Mouse (Mus musculus) megakaryocyte, adult 5-6 weeks (primary cell): ENCODE measurements around the gene Acap1. TPM values are rescaled to one million over a fixed set of nuclear protein-coding genes. Genes with fewer than 3 reads are reported as not detected.
"Not testable (repeated sequence)": the region's sequence is repeated elsewhere in the genome, so short reads cannot be mapped to it uniquely, and the experiment has no call there.

Experiments used
- ATAC-seq: 2 replicates; pipeline ENCODE4 v1.8.0; 2016; ENCODE audit warnings: mild to moderate bottlenecking, inconsistent platforms; ENCODE audit not compliant: poor library complexity, severe bottlenecking
- total RNA-seq, 2 experiments: library from RNA; stranded (forward) in 1 of 2; stranded (reverse) in 1 of 2; fragments of 153-499, 151-499 nt in 1 of 2; fragments of 221-1000, 200-1000 nt in 1 of 2; gene quantifications; 2 replicates each; pipeline versions ENCODE4 v1.2.3 to v1.2.4; 2015 to 2017

Acap1 gene
- total RNA-seq (2015) (19.3 and 19.7 TPM in 2 replicates), total RNA-seq (2017) (44.4 and 53.5 TPM in 2 replicates)

- peak; percentile 86 for ATAC-seq
Observed at GRCm38 (mm10) chr11:69895291-69895690, at the start of gene Acap1. TSS of gene Acap1 (minus strand) at chr11:69895539.

DNA sequence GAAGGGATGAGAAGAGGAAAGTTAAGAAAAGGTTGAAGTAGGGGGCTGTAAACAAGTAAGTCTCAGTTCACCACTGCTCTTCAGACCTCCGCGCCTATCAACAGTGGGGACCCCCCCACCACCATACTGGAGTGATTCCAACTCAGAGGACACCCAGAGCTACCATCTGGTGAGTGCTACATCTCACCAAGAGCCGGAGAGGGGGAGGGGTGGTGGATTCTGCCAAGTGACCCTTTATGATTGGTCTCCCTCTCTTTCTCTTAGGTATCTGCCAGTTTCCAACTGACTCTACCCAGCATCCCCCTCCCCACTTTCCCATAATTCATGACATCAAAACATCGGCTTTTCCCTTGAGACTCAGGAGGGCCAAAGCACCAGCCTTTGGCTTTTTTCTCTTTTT is 45.6 kb upstream of the Acap1 start:
- ATAC-seq, result no peak

- ATAC-seq, result no peak
Observed at GRCm38 (mm10) chr11:69939731-69940130, 44.4 kb upstream of the Acap1 start.

DNA sequence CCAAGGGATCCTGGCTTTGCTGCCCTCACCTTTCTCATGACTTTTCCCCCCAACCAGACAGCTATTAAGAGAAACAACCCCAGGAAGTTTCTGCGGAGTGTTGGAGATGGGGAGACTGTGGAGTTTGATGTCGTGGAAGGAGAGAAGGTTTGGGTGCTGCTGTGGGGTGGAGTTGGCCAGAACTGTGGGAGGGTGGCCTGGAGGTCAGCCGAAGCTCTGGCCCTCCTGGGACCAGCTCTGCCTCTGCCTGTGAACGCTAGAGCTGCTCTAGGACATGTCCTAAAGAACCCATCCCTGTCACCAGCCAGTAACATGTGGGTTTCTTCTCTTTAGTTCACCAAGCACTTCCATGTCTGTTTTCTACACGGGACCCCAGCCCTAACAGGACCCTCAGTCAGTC is 43.8 kb upstream of the Acap1 start:
- ATAC-seq, result no peak

DNA sequence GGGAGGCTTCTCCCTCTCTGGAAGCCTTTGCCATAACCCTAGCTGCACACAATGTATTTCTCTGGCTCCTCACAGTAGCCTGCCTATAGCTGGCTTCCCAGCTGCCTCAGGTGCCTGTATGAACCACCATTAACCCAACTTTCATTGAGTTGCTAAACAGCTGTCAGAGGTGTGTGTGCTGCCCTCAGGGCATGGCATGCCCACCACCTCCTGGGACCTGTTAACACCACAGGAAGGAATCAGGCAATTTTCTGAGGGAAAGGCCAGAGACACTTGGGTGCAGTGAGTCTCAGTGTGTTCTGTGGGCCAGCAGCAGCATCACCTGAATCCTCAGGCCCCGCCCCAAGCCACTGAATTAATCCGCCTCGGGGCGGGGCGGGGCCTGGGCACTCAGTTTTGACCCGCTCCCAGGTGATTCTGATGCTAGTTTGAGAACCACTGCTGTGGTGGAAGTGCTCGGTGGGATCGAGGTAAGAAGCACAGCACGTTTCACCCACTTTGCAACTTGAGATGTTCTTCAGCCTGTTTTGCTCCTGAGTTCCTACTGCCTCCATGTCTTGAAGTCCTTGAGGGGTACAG is 43.2 kb upstream of the Acap1 start:
- ATAC-seq, result no peak

DNA sequence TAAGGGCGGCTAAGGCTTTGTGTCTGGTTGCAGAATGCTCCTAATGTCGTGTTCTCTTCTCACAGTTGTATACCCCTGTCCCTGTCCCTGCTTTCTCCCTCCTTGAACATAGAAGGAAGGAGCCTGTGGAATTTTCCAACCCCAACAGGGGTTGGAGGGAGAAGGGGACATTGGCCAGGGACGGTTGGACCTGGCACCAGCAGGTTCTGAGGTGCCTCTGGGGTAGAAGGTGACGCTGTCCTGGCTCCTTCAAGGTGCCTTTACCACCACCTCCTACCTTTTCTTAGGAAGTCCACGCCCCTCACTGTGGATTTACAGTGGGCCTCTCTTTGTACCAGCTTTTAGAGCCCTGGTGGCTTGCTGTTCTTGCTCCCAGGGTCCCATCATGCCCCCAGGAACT is 42.5 kb upstream of the Acap1 start:
- no peak for ATAC-seq

DNA sequence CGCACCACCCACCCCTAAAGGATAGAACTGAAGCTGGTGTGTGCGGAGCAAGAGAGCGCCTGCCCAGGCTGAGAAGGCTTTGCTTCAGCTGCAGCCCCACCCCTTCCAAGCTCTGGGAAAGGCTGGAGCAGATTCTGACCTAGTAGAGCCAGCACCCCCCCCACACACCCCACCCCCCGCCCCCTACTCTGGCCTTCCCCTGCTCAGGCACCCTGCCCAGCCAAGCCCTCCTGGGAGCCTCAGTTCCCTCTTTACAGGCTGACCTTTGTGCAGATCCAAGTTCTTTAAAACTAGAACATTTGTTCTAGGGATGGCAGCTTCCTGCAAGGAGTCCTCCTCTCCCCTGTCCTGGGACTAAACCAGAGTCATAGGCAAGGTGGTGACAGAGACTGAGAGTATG is 42.0 kb upstream of the Acap1 start:
- no peak for ATAC-seq

DNA sequence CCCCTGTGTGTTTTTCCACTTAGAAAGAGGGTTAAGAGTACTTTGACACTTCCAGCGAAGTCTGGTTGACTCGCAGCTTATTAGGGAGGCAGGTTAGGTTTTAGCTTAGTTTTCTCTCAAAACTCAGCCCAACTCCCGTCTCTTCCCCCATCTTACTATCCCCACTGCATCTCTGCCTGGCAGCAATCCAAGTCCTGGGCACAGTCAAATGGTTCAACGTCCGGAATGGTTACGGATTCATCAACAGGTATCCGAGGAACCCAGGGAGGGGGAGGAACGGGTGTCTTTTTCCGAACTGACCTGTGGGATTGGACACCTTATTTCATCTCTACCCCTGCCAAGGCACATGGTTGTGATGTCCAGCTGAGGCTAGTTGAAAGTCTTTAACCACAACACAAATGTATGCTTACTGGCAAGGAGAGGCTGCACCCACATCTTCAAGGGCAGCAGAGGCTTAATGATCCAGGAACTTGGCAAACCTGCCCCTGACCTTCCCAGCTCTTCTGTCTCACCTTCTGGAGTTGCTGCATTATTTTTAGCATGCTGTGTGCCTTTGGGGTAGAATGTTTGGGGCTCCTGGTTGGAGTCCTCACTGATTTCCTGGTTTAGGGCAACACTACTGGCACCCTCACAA is 41.5 kb upstream of the Acap1 start:
- no peak for ATAC-seq

DNA sequence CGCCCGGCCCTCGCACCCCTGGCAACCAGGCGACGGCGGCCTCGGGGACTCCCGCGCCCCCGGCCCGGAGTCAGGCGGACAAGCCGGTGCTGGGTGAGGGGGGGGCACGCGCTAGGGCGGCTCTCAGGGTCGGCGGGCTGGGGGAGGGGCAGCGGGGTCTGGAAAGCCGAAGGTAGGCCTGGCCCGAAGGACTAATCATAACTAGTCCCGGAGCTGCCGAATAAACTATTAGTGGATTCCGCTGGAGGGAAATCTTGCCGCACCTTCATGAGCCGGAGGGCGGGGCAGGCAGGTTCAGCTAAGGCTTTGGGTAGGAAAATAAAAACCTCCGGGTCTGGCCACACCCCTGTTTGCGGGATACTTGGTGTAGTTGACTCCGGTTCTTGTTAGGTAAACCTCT is 40.8 kb upstream of the Acap1 start:
- no peak for ATAC-seq

- ATAC-seq, result peak; percentile 55
Observed at GRCm38 (mm10) chr11:69935137-69935879, 40.0 kb upstream of the Acap1 start, which contains the start of gene Ybx2. TSS of gene Ybx2 (plus strand) at chr11:69935796.

DNA sequence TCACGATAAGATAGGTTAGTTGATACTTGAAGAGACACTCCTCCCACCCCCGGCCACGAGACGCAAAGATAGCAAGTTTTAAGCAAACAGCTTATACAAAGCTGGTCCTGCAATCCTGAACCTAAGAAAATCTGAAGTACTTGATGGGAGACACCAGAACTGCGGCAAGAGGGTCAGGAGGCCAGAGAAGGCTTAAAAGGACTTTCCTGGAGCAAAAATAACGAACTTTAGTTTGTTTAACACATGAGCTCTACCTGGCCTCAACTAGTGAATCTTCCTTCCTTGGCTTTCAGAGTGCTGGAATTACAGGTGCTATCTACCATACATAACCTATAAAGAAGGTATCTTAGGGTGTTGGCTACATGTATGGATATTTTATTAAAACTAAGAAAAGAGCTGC is 39.3 kb upstream of the Acap1 start:
- ATAC-seq, result no peak

GRCm38 (mm10) chr11:69934169-69934568 is 38.8 kb upstream of the Acap1 start:
- peak; percentile 66 for ATAC-seq

DNA sequence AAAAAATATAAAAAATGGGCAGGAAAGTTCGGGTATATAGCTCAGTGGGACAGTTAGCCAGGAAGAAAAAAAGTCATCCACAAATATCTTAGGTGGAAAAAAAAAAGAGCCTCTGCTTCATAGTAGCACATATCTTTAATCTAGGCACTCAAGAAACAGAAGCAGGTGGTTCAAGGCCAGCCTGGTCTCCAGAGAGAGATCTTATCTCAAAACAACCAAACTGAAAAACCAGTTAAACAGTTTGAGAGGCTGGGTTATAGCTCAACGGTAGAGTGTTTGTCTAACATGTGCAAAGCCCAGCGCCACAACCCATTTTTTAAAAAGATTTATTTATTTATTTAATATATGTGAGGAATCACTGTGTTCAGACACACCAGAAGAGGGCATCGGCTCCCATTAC is 37.7 kb upstream of the Acap1 start:
- no peak for ATAC-seq

DNA sequence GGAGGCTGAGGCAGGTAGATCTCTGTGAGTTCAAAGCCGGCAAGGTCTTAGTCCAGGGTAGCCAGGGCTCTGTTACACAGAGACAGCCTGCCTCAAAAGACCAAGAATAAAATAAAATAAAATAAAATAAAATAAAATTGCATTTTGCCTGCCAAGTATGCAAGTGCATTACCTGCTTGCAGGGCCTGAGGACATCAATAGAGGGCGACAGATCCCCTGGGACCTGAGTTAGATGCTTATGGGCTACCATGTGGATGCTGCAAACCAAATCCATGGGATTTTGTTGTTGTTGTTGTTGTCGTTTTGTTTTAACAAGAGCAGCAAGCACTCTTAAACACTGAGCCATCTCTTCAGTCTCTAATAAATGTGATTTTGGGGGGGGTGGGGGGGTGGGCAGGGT is 36.9 kb upstream of the Acap1 start:
- no peak for ATAC-seq

GRCm38 (mm10) chr11:69931769-69932168 is 36.4 kb upstream of the Acap1 start:
- ATAC-seq, result no peak

DNA sequence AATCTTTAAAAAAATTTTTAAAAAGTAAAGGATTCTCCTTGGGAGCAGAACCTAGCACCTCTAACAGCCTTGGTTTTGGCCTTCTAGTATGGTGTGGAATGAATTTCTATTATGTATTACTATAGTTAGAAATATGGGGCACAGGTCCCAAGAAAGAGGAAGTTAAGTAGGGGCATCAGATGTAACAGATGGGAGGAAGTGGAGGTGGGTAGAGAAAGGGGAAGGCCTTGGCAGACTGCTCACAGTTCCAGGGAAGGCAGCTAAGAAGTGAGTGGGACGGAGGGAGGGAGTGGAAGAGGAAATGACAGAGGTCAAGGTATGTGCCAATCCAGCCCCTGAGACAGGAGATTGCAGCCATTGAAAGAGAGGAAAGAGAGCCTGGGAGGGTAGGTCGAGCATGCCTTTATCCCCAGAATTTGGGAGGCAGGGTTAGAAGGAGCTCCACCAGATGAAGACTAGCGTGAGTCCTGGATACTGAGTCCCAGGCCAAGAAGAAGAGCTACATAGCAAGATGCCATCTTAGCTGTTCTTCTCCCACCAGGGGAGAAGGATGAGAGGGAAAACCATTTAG is 35.7 kb upstream of the Acap1 start:
- peak; percentile 92 for ATAC-seq

DNA sequence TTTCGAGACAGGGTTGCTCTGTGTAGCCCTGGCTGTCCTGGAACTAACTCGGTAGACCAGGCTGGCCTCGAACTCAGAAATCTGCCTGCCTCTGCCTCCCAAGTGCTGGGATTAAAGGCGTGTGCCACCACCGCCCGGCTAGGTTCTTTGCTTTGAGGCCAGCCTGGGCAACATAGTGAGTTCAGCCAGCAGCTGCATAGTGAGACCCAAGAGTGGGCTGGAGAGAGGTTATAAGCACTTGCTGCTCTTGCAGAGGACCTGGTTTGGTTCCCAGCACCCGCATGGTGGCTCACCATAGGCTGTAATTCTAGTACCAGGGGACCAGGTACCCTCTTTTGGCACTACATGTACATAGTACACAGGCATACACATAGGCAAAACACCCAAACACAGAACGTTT is 34.8 kb upstream of the Acap1 start:
- not testable (repeated sequence) for ATAC-seq

GRCm38 (mm10) chr11:69929712-69930111 is 34.4 kb upstream of the Acap1 start:
- ATAC-seq, result no peak

DNA sequence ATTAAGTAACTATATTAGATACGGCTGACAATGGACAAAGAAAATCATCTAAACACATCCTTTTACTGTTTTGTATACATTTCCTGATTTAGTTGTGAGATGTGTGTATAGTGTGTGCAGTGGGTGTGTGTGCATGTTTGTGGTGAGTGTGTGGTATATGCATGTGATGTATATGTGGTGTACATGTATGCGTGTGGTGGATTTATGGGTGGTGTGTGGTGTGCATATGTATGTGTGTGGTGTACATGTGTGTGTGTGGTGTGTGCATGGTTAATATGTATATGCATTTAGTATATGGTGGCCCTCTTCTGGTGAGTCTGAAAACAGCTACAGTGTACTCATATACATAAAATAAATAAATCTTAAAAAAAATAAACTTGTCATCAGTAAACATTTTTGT is 32.2 kb upstream of the Acap1 start:
- ATAC-seq, result no peak

DNA sequence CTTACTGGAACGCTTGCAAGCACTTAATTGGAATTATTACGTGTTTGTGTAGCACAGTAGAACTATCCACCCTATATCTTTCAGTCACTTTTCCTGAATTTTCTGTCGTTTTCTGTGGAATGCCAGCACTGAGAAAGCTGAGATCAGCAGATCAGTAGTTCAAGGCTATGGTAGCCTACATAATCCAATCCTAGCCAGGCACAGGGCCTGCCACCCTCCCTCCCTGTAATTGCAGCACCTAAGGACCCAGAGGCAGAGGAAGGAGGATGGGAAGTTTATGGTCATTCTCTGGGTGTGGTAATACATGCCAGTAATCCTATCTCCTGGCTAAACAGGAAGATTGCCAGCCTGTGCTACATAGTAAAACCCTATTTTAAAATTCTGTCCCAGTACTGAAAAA is 27.5 kb upstream of the Acap1 start:
- ATAC-seq, result no peak

DNA sequence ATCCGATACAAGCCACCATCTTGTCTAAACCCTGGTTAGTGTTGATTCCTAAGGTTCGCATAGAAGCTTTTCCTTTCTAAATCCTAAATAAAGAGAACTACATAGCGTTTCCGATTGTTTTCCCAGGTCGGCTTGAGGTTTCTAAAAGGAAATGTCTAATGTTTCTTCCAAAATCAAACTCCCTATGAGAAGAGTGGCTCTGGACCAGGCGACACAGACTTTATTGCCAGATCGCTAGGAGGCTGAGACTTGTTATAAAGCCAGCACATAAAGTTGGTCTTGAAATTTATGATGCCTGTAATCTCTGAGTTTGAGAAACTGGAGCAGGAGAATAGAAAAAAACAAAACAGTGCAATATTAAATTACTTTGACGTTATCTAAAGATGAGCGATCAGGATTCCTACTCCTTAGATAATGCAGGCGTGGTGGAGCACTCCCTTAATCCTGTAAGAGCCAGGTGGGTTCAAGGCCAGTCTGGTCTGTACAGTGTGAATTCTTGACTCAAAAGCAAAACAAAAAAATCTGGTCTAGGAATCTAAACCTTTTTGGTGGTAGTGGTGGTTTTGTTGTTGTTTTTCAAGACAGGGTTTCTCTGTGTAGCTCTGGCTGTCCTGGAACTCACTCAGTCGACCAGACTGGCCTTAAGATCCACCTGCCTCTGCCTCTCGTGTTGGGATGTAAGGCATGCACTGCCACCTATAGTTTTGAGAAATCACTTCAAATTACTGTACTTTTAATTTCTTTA is 26.8 kb upstream of the Acap1 start:
- ATAC-seq, result no peak
